Comparison of ENCODE assay signal across 17 mouse cellular contexts in the genomic region with DNA sequence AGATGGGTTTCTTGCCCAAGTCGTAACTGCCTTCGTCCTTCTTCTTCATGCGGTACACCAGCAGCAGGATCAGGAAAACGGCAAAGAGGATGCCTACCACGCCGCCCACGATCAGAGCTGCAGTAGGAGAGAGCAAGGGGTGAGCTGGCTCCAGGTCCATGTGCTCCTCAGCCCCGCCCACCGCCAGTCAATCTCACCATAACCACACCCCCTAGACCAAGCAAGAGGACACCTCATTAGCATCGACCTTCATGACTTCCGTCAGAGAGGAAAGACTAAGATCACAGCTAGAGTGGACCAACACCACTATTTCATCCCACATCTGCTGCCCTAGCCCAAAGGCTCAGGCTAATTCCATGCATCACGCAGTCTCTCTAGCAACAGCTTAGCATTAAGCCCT. TPM values are rescaled to one million over a fixed set of nuclear protein-coding genes. Genes with fewer than 3 reads are reported as not detected.
A peak's percentile ranks its signal among the peaks of the same experiment; 100 is the strongest.
DNase-seq lines count a peak whose midpoint lies in the region; ATAC-seq and TF ChIP-seq lines count a peak whose summit lies in the region.
"Had no signal": no experiment of that assay in that cellular context is flagged by ENCODE, and none has a peak within 500 bp of the region (broad histone marks: within the 10 kb centered on the region; RNA-seq: fewer than 3 reads in every experiment).

No protein-coding gene starts in this region.

- no peak overlapping the region for H3K4me2 ChIP-seq in heart, embryonic 11.5 days
- H3K4me2 ChIP-seq in forebrain, embryonic 16.5 days (ENCODE audit: low read length), result no peak overlapping the region
- H3K4me2 ChIP-seq: embryonic facial prominence, embryonic 12.5 days had no signal

- H3K9ac ChIP-seq in heart, embryonic 11.5 days (ENCODE audit: low read depth, low read length), result no peak overlapping the region
- H3K9ac ChIP-seq in liver, adult 2 months (ENCODE audit: low read depth, low read length), result no peak overlapping the region
- H3K9ac ChIP-seq in ES-E14 (ENCODE audit: insufficient read depth, low read depth, low read length, poor library complexity, severe bottlenecking), result peak overlapping the region; percentile 23; the same call in 1 of the 2 replicates
- H3K9ac ChIP-seq in forebrain, embryonic 16.5 days (replicated peaks; ENCODE audit: low read depth, low read length), result no peak overlapping the region
- H3K9ac ChIP-seq: embryonic facial prominence, embryonic 12.5 days had no signal

- no peaks in the 10 kb centered on the region for H3K9me3 ChIP-seq in heart, embryonic 10.5 days
- no peaks in the 10 kb centered on the region for H3K9me3 ChIP-seq in heart, embryonic 11.5 days (replicated peaks; ENCODE audit: control insufficient read depth, low read length)
- no peaks in the 10 kb centered on the region for H3K9me3 ChIP-seq in ES-E14 (ENCODE audit: control insufficient read depth, insufficient read depth, low read depth, low read length)
- H3K9me3 ChIP-seq in forebrain, embryonic 16.5 days (ENCODE audit: control insufficient read depth, low read length), result no peaks in the 10 kb centered on the region
- H3K9me3 ChIP-seq: embryonic facial prominence, embryonic 12.5 days; G1E; hindbrain, embryonic 10.5 days had no signal

- ATAC-seq in heart, embryonic 11.5 days (replicated peaks; ENCODE audit: insufficient number of reproducible peaks, low FRiP score, low TSS enrichment), result no peak
- no peak for ATAC-seq in forebrain, embryonic 16.5 days
- ATAC-seq: midbrain, embryonic 16.5 days had no signal

- no peak overlapping the region for H3K27ac ChIP-seq in heart, embryonic 10.5 days
- no peak overlapping the region for H3K27ac ChIP-seq in heart, embryonic 11.5 days (ENCODE audit: low read depth, low read length)
- 0 out of 2 replicates have a peak overlapping the region, but pooled peaks have one; percentile 6 for H3K27ac ChIP-seq in liver, adult 2 months (replicated peaks; ENCODE audit: insufficient read depth, low read depth, low read length)
- no peak overlapping the region for H3K27ac ChIP-seq in ES-E14 (ENCODE audit: insufficient read depth, low read depth, low read length, poor library complexity, severe bottlenecking)
- no peak overlapping the region for H3K27ac ChIP-seq in forebrain, embryonic 16.5 days (ENCODE audit: low read length)
- H3K27ac ChIP-seq: embryonic facial prominence, embryonic 12.5 days; hindbrain, embryonic 10.5 days had no signal

- H3K4me3 ChIP-seq in heart, embryonic 10.5 days, result peak overlapping the region; percentile 22; the same call in 1 of the 2 replicates
- no peak overlapping the region for H3K4me3 ChIP-seq in heart, embryonic 11.5 days (ENCODE audit: low read depth, low read length)
- H3K4me3 ChIP-seq in liver, adult 2 months (ENCODE audit: insufficient read depth, low read depth, low read length), result no peak overlapping the region
- peak overlapping the region; percentile 19 to 24; a peak in 2 of 4 replicates for H3K4me3 ChIP-seq in ES-E14 (ENCODE audit: insufficient read depth in 1 of 2, low read depth in 1 of 2, low read length in 2 of 2, poor library complexity in 1 of 2, severe bottlenecking in 1 of 2)
- H3K4me3 ChIP-seq in forebrain, embryonic 16.5 days (replicated peaks; ENCODE audit: low read length), result no peak overlapping the region
- H3K4me3 ChIP-seq: embryonic facial prominence, embryonic 12.5 days; hindbrain, embryonic 10.5 days had no signal

- in situ Hi-C loops in ES-E14 (cut with MboI; ENCODE audit: low sequenced_read_pairs in 2 of 2, unreplicated experiment in 2 of 2), result no loop called here

- intact Hi-C loops in heart, postnatal 25 days (cut with DNase I), result no loop called here

- DNase-seq in heart, embryonic 10.5 days (ENCODE audit: low spot score), result no peak
- DNase-seq in liver, adult 2 months (ENCODE audit: extremely low read depth, low read depth, low spot score), result peak; percentile 67
- DNase-seq in liver (no peak), ES-E14 (ENCODE audit: low read depth, low spot score) (no peak)
- peak; percentile 49 for DNase-seq in kidney, postnatal 10 days
- DNase-seq in heart, postnatal 25 days (ENCODE audit: low spot score), result no peak
- DNase-seq: adrenal gland, postnatal 25 days; B cell, adult 2 months; cerebellum, adult 9-10 months; right cerebral cortex, postnatal 4 days had no signal

- H3K79me2 ChIP-seq in liver, adult 2 months (ENCODE audit: control insufficient read depth, insufficient read depth, low read length), result no peaks in the 10 kb centered on the region; the same call in 1 of the 2 replicates

- H3K4me1 ChIP-seq in heart, embryonic 10.5 days, result peaks cover 35% of the 10 kb centered on the region
- H3K4me1 ChIP-seq in heart, embryonic 11.5 days (ENCODE audit: control insufficient read depth, insufficient read depth, low read length), result peaks cover 13% of the 10 kb centered on the region
- H3K4me1 ChIP-seq in liver, adult 2 months (ENCODE audit: control insufficient read depth, insufficient read depth, low read length), result peaks cover 64% of the 10 kb centered on the region
- H3K4me1 ChIP-seq in ES-E14 (ENCODE audit: control insufficient read depth in 2 of 2, insufficient read depth in 2 of 2, low read length in 2 of 2, poor library complexity in 1 of 2), result peaks cover 5 to 24% of the 10 kb centered on the region in 2 experiments; a peak in 3 of 4 replicates
- H3K4me1 ChIP-seq in forebrain, embryonic 16.5 days (replicated peaks; ENCODE audit: control insufficient read depth, insufficient read depth, low read length), result 0 out of 2 replicates have a peak, but pooled peaks cover 2% of the 10 kb centered on the region

- no peak for TF ChIP-seq POLR2A in liver, adult 2 months (IDR thresholded peaks at IDR 0.05; ENCODE audit: extremely low read depth, insufficient read depth, low read length)

- 19% methylated on average over 12 of the region's 12 CpGs for WGBS in heart, embryonic 10.5 days
- WGBS in heart, embryonic 11.5 days (ENCODE audit: insufficient replicate concordance), result 17% methylated on average over 12 of the region's 12 CpGs
- WGBS in liver, adult 2 months, result 42% methylated on average over 12 of the region's 12 CpGs
- WGBS in forebrain, embryonic 16.5 days, result 31% methylated on average over 12 of the region's 12 CpGs

- TF ChIP-seq CTCF in liver, adult 2 months (IDR thresholded peaks at IDR 0.05; ENCODE audit: low read depth, low read length), result no peak

- H3K27me3 ChIP-seq in heart, embryonic 10.5 days (ENCODE audit: insufficient read depth, poor library complexity, severe bottlenecking), result peaks cover 22% of the 10 kb centered on the region
- no peaks in the 10 kb centered on the region for H3K27me3 ChIP-seq in heart, embryonic 11.5 days (ENCODE audit: control insufficient read depth, insufficient read depth, low read length)
- no peaks in the 10 kb centered on the region for H3K27me3 ChIP-seq in liver, adult 2 months (ENCODE audit: control insufficient read depth, insufficient read depth, low read length)
- H3K27me3 ChIP-seq in forebrain, embryonic 16.5 days (replicated peaks; ENCODE audit: control insufficient read depth, insufficient read depth, low read length), result no peaks in the 10 kb centered on the region
- H3K27me3 ChIP-seq: embryonic facial prominence, embryonic 12.5 days had no signal

- peaks cover 52% of the 10 kb centered on the region for H3K36me3 ChIP-seq in heart, embryonic 10.5 days
- peaks cover 13% of the 10 kb centered on the region for H3K36me3 ChIP-seq in heart, embryonic 11.5 days (ENCODE audit: control insufficient read depth, insufficient read depth, low read length)
- peaks cover 64% of the 10 kb centered on the region for H3K36me3 ChIP-seq in liver, adult 2 months (ENCODE audit: control insufficient read depth, insufficient read depth, low read length)
- peaks cover 38% of the 10 kb centered on the region for H3K36me3 ChIP-seq in ES-E14 (ENCODE audit: control insufficient read depth, insufficient read depth, low read length, poor library complexity, severe bottlenecking)
- no peaks in the 10 kb centered on the region for H3K36me3 ChIP-seq in forebrain, embryonic 16.5 days (ENCODE audit: control insufficient read depth, insufficient read depth)
- H3K36me3 ChIP-seq: G1E had no signal

RNA-seq across cellular contexts. Expression of gene Sdc4, which starts 17.6 kb away (rescaled TPM):
- 37.3 and 37.8 TPM in 2 replicates for polyA plus RNA-seq in heart, embryonic 10.5 days (2016; fragmentation: Nextera tagmentation; extraction: Ambion mirVana)
- polyA plus RNA-seq in heart, embryonic 11.5 days (2014; fragmentation: Nextera tagmentation; extraction: Ambion mirVana), result 33.9 and 34.6 TPM in 2 replicates
- total RNA-seq in liver, adult 2 months (2014; rRNA removed), result 511 and 573 TPM in 2 replicates
- polyA plus RNA-seq in liver, adult 2 months (2012; rRNA removed), result 178 and 182 TPM in 2 replicates
- 102 and 172 TPM in 2 replicates for total RNA-seq in ES-E14 (2012; rRNA removed)
- 5.1 and 8.2 TPM in 2 replicates for polyA plus RNA-seq in forebrain, embryonic 16.5 days (2015; fragmentation: Nextera tagmentation; extraction: Ambion mirVana)
- 10 to 100 TPM; 19.7 to 22.4 TPM for total RNA-seq in heart, postnatal 25 days (2021)
- polyA plus RNA-seq: G1E had no signal

RNA-seq across cellular contexts. Expression of gene Matn4, which starts 21.2 kb away (rescaled TPM):
- polyA plus RNA-seq in heart, embryonic 10.5 days (2016; fragmentation: Nextera tagmentation; extraction: Ambion mirVana), result 0.76 and 1.2 TPM in 2 replicates
- 0.34 and 0.77 TPM in 2 replicates for polyA plus RNA-seq in heart, embryonic 11.5 days (2014; fragmentation: Nextera tagmentation; extraction: Ambion mirVana)
- total RNA-seq in liver, adult 2 months (2014; rRNA removed), result 0.07 and 0.09 TPM in 2 replicates
- polyA plus RNA-seq in liver, adult 2 months (2012; rRNA removed), result 0.04 and 0.05 TPM in 2 replicates
- total RNA-seq in ES-E14 (2012; rRNA removed), result 1.7 and 2.3 TPM in 2 replicates
- polyA plus RNA-seq in forebrain, embryonic 16.5 days (2015; fragmentation: Nextera tagmentation; extraction: Ambion mirVana), result 2.0 and 3.1 TPM in 2 replicates
- under 1 TPM; 0.42 to 0.52 TPM for total RNA-seq in heart, postnatal 25 days (2021)
- polyA plus RNA-seq: G1E had no signal

RNA-seq across cellular contexts. Expression of gene Rbpjl, which starts 23.2 kb away (rescaled TPM):
- polyA plus RNA-seq in heart, embryonic 10.5 days (2016; fragmentation: Nextera tagmentation; extraction: Ambion mirVana), result 0.02 and 0.08 TPM in 2 replicates
- polyA plus RNA-seq in heart, embryonic 11.5 days (2014; fragmentation: Nextera tagmentation; extraction: Ambion mirVana), result 0.06 and 0.19 TPM in 2 replicates
- total RNA-seq in liver, adult 2 months (2014; rRNA removed), result 0.18 and 0.20 TPM in 2 replicates
- not detected in 2 replicates for polyA plus RNA-seq in liver, adult 2 months (2012; rRNA removed)
- total RNA-seq in ES-E14 (2012; rRNA removed), result 0.04 TPM in 1 of 2 replicates, not detected in the other
- 0.10 and 0.11 TPM in 2 replicates for polyA plus RNA-seq in forebrain, embryonic 16.5 days (2015; fragmentation: Nextera tagmentation; extraction: Ambion mirVana)
- not detected for total RNA-seq in heart, postnatal 25 days (2021)
- total RNA-seq: adrenal gland, postnatal 25 days had no signal
- polyA plus RNA-seq: G1E; hindbrain, embryonic 10.5 days; neural tube, embryonic 11.5 days had no signal

RNA-seq across cellular contexts. Expression of gene Sys1, which starts 30.6 kb away (rescaled TPM):
- polyA plus RNA-seq in heart, embryonic 10.5 days (2016; fragmentation: Nextera tagmentation; extraction: Ambion mirVana), result 41.2 and 52.5 TPM in 2 replicates
- 37.0 and 42.3 TPM in 2 replicates for polyA plus RNA-seq in heart, embryonic 11.5 days (2014; fragmentation: Nextera tagmentation; extraction: Ambion mirVana)
- 33.7 and 40.9 TPM in 2 replicates for total RNA-seq in liver, adult 2 months (2014; rRNA removed)
- polyA plus RNA-seq in liver, adult 2 months (2012; rRNA removed), result 145 and 157 TPM in 2 replicates
- 47.6 and 51.1 TPM in 2 replicates for total RNA-seq in ES-E14 (2012; rRNA removed)
- 69.5 and 76.9 TPM in 2 replicates for polyA plus RNA-seq in forebrain, embryonic 16.5 days (2015; fragmentation: Nextera tagmentation; extraction: Ambion mirVana)
- 10 to 100 TPM; 22.2 to 26.8 TPM for total RNA-seq in heart, postnatal 25 days (2021)

RNA-seq across cellular contexts. Expression of gene Gm20458, which starts 34.6 kb away (rescaled TPM):
- 10.3 and 11.7 TPM in 2 replicates for polyA plus RNA-seq in heart, embryonic 10.5 days (2016; fragmentation: Nextera tagmentation; extraction: Ambion mirVana)
- 4.8 and 8.4 TPM in 2 replicates for polyA plus RNA-seq in heart, embryonic 11.5 days (2014; fragmentation: Nextera tagmentation; extraction: Ambion mirVana)
- total RNA-seq in liver, adult 2 months (2014; rRNA removed), result 0.46 TPM in 1 of 2 replicates, not detected in the other
- 11.7 and 14.2 TPM in 2 replicates for polyA plus RNA-seq in liver, adult 2 months (2012; rRNA removed)
- 2.1 TPM in 1 of 2 replicates, not detected in the other for total RNA-seq in ES-E14 (2012; rRNA removed)
- 9.8 and 11.4 TPM in 2 replicates for polyA plus RNA-seq in forebrain, embryonic 16.5 days (2015; fragmentation: Nextera tagmentation; extraction: Ambion mirVana)
- 1 to 10 TPM; 1.4 to 2.5 TPM for total RNA-seq in heart, postnatal 25 days (2021)

Comparison
In these comparisons a context has a peak if more than half of its experiments do, and no peak if none do; other contexts are left out.
1. DNase-seq: peak in liver, adult 2 months (single experiment) and kidney, postnatal 10 days (single experiment); none in heart, embryonic 10.5 days (single experiment), liver (single experiment), ES-E14 (single experiment) and heart, postnatal 25 days (single experiment).
2. H3K4me3 ChIP-seq: peak in heart, embryonic 10.5 days (single experiment) and ES-E14 (2 of 2); none in heart, embryonic 11.5 days (single experiment), liver, adult 2 months (single experiment) and forebrain, embryonic 16.5 days (single experiment).